Mouse (Mus musculus) cerebellum, postnatal 4 days (tissue): ENCODE results near the gene Gm3285.

Experiments
- DNase-seq, 2 experiments: peaks; one replicate each; pipeline ENCODE4 v3.0.0; 2022; ENCODE audit warnings: low spot score in 2 of 2, mixed read lengths in 1 of 2

Gene Gm3285

DNA sequence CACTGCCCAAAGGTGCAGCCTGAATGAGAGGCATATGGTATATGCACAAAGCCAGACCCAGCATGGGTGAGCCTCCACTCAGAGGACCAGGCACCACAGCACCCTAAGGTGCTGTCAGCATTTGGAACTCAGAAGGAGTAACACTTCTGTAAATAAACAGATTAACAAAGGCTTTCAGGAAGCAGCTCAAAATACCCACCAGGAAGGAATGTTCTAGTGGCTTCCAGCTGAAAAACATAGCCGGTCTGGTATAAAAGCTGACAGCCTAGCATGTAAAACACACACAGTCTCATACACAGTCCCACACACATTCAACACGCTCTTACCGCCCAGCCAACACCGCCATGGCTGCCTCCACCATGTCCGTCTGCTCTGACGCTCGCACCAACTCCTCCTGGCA, at the start of gene Gm3285:
Gene Gm3285 (plus strand): TSS at position 301 of the 400 bp plus-strand sequence.
- no peak for DNase-seq

DNA sequence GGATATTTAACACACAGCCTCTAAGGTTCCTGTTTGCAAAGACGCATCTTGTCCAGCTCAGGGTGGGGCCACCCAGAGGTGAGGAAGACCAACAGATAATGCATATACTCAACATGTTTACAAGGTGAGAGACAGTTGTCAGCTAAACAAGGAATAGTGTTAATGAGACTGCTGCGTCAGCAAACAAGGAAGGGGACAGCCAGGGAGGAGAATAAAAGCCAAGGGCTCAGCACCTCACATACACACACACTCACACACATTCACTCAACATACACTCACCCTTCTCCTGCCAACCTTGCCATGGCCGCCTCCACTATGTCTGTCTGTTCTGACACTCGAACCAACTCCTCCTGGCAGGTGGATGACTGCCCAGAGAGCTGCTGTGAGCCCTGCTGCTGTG, 47.4 kb upstream of the Gm3285 start, which contains the start of gene Gm2696:
Gene Gm2696 (plus strand): TSS at position 301 of the 400 bp plus-strand sequence.
- no peak for DNase-seq

DNA sequence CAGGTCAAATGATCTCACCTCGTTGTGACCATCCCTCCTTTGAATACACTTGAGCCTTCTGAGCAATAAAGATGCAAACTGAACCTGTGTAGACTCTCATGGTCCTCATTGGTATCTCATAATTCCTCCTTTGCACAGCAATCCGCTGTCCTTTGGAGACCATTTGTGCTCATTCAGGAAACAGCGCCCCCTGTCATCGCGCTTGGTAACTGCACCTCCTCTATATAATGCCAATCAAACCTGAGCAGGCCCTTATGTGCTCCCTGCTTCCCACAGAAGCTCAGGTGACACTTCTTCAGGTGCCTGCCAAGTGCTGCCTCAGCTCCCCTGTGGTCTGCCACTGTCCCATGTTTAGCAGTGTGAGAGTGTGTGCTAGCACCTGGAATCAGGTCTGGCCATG, 46.3 kb upstream of the Gm3285 start:
- DNase-seq = no peak

DNA sequence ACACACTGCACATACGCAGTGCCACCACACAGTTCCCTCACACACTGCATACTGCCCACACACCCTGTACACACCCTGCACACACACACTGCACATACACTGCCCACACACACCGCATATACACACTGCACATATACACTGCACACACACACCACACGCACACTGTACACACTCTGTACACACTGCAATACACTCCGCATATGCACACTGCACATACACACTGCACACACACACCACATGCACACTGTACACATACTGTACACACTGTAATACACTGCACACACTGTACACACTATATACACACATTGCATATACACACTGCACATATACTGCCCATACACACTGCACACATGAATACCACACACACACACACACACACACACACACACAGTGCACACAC, 43.3 kb upstream of the Gm3285 start:
- DNase-seq = no peak

DNA sequence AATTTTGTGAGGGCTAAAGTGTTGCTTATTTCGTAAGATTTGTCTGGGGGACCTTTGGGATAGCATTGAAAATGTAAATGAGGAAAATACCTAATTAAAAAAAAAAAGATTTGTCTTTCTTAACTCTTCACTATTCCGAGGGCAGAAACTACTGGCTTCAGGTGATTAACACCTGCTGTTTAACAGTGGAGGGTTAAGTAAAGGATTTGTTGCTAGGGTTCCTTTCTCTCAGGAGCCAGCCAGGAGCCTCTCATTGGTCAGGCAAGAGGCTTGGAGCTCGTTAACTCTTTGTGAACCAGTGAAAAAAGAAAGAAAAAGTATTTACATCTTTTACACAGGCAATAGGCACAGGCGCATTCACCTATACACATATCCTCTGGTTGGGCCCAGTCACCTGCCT, 42.6 kb upstream of the Gm3285 start:
- no peak for DNase-seq

DNA sequence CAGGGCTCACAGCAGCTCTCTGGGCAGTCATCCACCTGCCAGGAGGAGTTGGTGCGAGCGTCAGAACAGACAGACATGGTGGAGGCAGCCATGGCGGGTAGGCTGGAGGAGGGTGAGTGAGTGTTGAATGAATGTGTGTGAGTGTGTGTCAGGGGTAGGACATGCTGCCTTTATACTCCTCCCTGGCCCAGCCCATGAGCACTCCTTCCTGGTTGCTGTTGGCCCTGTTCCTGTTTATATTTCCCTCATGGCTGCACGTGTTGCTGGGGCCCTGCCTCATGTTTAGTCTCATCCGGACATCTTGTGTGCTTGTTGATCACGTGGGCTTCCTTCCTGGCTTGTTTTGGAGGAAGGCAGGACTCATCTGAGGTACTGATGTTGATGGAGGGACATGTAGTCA, 34.8 kb upstream of the Gm3285 start, which contains the start of gene Krtap10-4:
Gene Krtap10-4 (minus strand): TSS at position 145 of the 400 bp plus-strand sequence.
- no peak for DNase-seq

DNA sequence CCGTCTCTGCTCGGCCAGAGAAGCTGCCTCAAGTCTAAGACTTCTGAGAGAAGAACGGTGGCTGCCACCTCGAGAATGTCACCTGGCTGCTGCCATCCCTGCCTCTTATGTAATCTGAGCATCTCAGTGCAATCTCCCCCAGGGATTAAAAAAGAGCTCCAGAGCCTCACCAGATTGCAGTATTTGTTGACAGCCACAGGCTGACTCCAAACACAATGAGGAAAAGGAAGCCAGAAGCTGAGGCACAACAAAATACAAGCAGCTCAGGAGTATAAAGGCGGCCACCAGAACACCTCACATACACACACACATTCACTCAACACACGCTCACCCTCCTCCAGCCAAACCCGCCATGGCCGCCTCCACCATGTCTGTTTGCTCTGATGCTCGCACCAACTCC, 26.1 kb upstream of the Gm3285 start, which contains the start of gene Krtap10-10:
Gene Krtap10-10 (plus strand): TSS at position 301 of the 400 bp plus-strand sequence.
- DNase-seq = no peak

DNA sequence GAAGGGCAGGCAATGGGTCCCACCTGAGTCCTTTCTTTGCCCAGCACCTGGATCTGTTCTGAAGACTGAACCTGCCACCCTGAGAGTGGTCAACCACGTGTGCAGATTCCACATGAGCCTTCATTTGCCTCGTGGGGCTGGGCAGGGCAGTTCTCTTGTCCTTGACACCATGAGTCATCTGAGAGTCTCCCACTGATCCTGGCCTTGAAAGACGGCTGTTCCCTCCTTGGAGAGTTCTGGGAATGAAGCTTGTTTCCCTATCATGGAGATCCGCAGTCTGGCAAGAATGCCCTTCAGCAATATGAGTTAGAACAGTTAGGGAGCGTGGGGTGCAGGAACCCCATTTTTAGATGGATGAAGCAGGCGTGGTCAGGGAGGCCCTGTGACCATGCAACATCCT, 22.8 kb upstream of the Gm3285 start:
- no peak for DNase-seq

DNA sequence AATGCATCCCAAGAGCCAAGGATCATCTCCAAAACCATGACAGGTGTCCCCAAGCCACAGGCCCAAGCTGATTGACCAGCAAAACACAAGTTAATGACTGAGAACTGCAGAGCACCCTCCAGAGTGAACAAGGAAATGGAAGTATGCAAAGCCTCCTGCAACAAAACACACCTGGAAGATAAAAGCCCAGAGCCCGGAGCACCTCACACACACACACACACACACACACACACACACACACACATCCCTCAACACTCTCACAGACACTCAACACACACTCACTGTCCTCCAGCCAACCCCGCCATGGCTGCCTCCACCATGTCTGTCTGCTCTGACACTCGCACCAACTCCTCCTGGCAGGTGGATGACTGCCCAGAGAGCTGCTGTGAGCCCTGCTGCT, 15.3 kb upstream of the Gm3285 start, which contains the start of gene Gm36176:
Gene Gm36176 (plus strand): TSS at position 301 of the 400 bp plus-strand sequence.
- DNase-seq = no peak

DNA sequence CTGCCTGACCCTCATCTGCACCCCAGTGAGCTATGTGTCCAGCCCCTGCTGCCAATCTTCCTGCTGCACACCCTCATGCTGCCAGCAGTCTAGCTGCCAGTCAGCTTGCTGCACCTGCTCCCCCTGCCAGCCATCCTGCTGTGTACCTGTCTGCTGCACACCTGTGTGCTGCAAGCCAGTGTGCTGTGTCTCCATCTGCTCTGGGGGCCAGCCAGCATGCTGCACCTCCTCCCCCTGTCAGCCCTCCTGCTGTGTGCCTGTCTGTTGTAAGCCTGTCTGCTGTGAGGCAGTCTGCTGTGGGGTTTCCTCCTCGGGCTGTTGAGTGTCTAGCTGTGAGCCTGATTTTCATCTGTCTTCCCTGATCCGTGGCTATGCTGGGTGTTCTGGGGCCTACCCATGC, 14.8 kb upstream of the Gm3285 start:
- no peak for DNase-seq

DNA sequence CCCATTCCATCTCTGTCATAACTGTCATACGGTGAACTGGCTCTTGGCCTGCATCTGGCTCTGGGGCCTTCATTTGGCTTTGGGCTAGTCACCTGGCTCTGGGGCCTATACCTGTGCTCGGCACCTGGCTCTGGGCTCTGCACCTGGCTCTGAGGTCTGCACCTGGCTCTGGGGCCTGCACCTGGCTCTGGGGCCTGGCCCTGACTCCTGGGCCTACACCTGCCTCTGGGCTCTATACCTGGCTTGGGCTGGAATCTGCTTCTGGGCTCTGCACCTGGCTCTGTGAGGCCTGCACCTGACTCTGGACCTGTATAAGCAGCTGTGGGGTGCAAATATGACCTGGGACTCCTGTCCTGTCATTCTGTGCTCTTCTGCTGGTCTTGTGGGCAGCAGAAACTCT, 14.2 kb upstream of the Gm3285 start:
- DNase-seq = no peak

DNA sequence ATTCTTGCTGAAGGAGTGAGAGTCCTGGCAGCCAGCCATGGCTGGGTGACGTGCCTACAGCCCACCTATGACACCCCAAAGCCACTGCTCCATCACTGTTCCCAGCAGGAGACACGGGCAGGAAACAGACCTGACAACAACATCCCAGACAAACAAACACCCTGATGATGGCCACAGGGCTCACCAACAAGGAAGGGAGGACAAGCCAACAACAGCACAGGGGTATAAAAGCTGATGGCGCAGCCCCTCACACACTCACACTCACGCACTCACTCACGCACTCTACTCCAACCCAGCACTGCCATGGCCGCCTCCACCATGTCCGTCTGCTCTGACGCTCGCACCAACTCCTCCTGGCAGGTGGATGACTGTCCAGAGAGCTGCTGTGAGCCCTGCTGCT, 9.2 kb upstream of the Gm3285 start, which contains the start of gene Gm10318:
Gene Gm10318 (plus strand): TSS at position 301 of the 400 bp plus-strand sequence.
- DNase-seq = no peak

DNA sequence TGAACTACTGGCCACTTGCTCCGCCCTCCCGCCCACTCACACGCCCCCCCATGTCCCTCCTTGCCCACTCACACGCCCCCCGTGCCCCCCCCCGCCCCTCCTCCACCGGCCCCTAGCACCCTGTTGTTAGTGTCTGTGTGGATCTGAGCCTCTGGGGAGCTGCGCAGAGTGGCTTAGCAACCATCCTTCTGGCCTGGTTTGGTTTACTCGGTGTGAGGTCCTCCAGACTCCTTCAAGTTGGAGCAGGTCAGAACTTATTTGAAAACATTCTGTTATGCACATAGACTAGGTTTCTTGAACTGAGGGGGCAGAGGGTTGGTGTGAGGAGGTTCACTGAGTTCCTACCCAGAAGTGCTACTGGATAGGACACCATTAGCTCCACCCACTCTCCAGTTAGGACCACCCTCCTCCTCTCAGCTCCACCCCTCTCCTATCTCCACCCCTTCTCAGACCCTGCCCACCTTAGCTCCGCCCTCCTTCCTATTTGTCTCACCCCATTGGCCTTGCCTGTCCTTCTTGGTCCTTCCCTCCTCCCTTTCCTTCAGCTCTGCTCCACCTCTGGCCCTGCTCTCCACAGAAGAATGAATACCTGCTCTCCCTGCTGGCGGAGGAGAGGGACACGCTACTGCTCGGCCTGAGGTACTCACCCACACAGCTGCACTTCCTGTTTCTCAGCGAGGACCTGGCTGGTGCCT, 2.4 kb downstream of the Gm3285 start:
- DNase-seq = no peak

DNA sequence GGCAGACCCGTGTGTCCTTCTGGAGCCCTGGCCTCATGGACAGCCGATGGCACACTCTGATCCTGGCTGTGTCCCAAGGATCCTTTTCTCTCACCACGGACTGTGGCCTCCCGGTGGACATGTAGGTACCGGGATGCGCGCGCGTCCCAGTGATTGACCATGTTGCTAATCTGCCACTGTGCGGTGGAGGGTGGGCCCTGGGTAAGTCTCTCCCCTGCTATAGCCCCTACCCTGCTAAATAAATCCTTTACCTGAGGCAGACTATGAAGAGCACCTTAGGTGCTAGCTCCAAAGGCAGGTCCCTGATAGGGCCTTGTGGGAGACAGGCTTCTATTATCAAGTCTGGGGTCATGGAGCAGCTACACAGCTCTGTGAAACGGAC, 3.0 kb downstream of the Gm3285 start:
- DNase-seq = no peak

DNA sequence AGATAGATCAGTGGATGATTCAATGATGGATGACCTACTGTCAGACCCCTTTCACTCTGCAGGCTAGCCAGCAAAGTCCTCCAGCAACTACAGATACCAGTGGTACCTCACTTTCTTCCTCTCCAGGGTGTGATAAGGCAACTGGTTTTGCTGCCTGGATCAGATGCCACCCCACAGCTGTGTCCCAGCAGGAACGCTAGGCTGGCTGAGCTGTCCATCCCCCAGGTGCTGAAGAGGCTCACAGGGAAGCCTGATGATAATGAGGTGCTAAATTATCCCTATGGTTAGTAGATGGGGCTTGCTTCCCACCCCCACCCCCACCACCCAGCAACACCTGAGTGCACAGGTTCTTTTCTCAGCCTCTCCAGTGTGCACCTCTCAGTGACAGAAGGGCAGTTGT, 5.8 kb downstream of the Gm3285 start:
- no peak for DNase-seq

DNA sequence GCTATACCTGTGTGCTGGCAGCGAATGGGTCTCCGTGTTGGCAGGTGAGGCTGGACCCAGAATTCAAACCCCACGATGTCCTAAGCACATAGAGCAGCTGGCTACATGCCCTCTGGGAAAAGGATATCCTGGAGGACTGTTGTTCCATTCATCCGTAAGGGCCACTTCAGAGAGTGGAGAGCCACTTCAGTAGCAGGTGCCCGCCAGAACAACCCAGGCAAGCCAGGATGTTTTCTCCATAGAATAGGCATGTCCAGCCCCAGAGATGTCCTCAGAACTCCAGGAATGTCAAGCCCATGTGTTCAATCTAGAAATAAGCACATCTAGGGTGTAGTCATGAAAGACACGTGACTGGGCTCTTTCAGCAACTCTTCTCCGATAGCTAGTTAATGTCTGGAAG, 7.9 kb downstream of the Gm3285 start:
- DNase-seq = no peak

DNA sequence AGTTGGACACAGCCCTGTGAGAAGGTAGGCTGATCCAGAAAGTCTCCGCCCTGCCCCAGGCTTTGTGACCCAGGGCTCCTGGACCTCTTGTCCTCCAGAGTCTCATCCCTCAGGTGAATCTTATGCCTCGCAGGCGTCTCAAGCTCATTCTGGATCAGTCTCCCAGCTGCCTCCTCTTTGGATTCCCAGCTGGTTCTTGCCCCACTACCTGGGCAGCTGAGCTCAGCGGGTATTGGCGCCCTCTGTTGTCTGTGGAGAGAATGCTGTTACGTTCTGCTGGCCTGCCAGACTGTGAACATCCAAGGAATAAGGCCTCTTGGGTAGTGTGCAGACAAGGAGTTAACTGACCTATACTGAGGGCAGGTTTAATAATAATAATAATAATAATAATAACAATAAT, 17.2 kb downstream of the Gm3285 start:
- no peak for DNase-seq

DNA sequence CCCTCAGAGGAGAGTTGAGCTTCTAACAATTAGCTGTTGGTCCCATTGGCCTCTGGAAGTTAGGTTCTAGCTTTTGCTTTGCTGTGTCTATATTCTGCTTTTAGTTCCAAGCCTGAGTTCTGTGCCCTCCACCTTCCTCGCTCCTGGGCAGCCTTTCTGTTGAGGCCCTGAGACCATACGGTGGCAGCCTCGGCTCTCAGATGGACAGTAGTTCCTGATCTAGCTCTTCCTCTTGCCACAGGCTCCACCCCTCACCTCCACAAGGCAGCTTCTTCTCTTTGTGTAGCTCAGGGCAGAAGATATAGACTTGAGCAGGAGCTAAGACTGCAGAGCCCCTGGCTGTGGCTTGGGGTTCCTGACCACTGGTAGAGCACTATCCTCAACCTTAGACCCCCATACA, 18.5 kb downstream of the Gm3285 start:
- DNase-seq = no peak

DNA sequence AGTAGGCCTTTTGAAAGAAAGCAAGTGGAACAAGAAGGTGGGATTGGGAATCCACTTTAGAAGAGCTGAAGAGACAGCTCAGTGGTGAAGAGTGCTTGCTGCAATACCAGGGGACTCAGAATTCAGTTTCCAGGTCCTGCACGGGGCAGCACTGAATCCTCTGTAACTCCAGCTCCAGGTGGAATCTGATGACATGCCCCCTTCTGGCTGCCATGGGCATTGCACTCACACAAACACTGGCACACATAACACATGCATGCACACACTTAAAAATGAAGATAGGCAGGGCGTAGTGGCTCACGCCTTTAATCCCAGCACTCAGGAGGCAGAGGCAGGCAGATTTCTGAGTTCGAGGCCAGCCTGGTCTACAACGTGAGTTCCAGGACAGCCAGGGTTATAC, 20.8 kb downstream of the Gm3285 start:
- DNase-seq = no peak

DNA sequence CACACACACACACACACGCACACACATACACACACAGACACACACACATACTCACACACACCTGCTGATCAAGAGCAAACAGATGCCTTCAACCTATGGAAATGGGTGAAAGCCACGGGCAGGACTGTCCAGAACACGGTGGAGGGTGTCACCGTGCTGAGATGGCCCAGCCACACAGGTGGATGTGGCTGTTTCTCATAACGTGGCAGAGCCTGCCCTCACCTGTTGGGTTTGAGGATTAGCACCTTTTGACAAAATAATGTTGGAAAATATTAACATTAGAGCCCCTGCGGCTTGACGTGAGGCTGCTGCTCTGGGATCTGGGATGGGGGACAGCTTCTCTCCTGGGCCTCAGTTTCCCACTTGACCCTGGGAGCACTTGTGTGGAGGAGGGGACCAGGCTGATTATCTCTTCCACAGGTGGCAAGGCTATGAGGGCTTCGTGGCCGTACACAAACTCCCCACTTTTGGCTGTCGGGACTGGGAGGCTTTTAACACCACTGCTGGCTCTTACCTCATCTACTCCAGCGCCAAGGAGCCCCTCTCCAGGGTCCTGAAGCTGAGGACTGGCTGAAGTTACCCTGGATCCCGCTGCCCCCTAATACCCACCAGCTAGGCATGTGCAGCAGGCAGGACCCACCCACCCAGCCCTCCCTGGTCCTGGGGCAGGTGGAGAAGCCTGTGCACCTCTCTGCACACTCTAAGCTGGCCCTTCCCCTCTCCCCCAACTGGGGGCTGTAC, 24.4 kb downstream of the Gm3285 start:
- no peak for DNase-seq

DNA sequence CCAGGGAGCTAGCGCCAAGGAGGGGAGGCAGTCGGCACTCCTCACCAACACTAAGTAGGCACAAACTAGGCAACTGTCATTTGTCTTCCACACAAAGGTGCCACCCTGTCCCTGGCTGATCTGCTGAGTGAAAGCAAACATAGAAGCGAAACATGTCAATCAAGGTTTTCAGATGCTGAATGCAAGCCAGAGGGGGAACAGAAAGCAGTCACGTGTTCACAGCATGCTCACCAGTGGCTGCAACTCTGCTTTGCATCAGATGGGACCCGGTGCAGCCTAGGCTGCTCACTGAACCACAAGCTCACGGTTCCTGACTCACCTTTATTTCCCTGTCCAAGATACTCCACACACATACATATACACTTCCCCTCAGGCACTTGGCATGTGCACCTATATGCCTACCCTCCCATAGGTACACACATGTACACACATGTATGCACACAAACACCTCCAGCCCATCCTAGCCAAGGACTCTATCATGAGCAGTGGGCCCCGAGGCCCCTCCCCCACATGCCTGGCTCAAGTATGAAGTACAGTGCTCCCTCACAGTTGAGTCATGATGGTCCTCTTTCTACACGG, 29.3 kb downstream of the Gm3285 start:
- DNase-seq = no peak

DNA sequence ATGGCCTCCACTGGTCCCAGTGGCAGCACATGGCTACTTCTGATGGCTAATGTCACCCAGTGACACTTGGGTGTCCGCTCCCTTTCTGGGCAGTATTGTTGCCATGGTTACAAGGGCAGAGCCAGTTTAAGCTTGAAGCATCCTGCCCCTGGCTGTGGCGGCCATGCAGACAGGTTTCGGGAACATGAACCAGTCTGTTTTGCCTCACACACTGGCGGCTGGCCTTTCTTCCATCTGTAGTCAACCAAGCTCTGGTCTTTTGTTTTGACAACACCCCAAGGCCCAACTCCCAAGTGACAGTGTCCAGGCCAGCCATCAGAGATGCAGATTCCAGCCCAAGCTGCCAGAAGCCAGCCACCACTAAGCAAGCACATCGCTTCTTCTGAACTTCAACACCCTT, 33.8 kb downstream of the Gm3285 start:
- no peak for DNase-seq

DNA sequence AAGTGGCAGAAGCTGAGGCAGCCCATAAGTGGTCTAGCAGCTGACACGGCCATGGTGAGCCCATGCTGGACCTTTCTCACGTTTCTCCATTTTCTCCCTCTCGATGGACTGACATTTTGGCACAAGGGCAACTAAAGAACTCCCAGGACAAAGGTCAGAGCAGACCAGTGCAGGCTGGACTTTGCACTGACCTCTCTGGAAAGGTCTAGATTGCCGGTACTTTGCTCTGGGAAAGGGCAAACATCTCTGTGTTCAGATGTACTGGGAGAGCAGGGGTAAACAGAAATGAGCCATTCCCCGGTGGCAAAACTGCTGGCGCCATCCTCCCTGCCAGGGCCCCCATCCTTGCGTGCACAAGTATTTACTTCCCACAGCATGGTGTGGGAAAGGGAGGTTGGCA, 38.4 kb downstream of the Gm3285 start:
- no peak for DNase-seq
